Mouse (Mus musculus) left cerebral cortex, postnatal 36 days (tissue): Measurements from ENCODE around the gene Neurod2. TPM values are rescaled to one million over a fixed set of nuclear protein-coding genes. Genes with fewer than 3 reads are reported as not detected.

Source experiments
- DNase-seq, 2 experiments: peaks; one replicate each; pipeline ENCODE4 v3.0.0; 2021 to 2022; ENCODE audit warnings: low spot score in 2 of 2, mixed read lengths in 1 of 2
- intact Hi-C: fragments of 180-260 bp; cut with DNase I; formaldehyde crosslinking; loops from one replicate; pipeline ENCODE4 v1.15.1; 2025
- total RNA-seq, 2 experiments: library from RNA; stranded (reverse); gene quantifications; 2 replicates each; pipeline ENCODE4 v1.2.3; 2021

Gene Neurod2
- total RNA-seq, 2 experiments from 2014 or later = 65.2 to 77.3 TPM

DNA sequence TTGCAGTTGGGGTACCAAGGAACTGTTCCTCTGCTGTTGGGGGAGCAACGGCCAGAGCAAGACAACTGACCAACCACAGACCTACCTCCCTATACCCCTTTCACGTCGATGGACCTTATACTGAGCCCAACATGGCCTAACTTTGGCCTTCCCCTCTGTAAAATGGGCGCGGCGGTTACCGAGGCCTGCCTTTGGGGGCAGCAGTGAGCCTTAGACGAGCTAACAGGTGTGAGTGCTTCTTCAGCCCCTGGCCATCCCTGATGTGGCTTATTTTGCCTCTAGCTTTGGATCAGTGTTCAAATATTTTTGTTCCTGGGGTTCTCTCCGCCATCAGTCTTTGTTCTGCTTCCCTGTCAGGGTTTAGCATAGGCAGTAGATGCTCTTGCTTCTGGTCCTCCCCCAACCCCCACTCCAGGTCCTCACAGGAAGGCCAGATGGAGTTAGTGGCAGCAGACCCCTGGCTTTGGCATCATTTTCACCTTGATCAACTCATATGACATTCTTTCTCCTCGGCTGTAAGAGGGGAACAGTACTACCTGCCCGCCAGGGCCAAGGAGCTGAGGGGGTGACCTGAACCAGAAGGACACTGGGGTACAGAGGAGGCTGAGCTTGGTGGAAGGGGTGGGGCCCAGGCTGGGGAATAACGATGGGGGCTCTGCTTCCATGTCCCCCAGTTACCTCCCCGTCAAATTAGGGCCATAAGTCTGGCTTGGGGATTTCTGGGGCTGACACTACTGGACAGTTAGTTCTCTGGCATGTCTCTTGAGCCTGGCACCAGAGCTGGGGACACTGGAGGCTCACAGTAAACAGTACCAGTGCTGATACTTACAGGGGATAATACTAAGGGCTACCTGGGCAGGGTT lies 7.0 kb upstream of the Neurod2 start:
- intact Hi-C loops = loop anchor here (10.0 kb wide), 1 partner anchor 208 kb away; the partner anchor contains the start of gene Ikzf3
- no peak for DNase-seq

DNA sequence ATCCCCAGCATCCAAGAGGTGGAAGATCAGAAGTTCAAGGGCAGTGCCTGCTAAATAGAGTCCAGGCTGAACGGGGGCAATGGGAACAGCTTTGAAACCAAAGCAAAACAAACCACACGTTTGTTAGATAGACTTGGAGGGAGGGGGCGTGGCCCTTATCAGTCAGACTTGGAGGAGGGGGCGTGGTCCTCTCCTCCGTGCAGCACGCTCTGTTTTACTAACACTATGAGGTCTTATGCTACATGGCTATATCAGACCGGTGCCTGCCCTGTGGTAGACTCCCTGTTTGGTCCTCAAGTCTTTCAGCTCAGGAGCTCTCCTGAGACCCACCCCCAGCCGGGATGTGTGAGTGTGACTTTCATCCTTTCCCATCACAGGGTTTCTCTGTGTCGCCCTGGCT lies 5.8 kb upstream of the Neurod2 start:
- intact Hi-C loops = loop anchor here (10.0 kb wide), 1 partner anchor 210 kb away; the partner anchor contains the start of gene Ikzf3
- no peak for DNase-seq

DNA sequence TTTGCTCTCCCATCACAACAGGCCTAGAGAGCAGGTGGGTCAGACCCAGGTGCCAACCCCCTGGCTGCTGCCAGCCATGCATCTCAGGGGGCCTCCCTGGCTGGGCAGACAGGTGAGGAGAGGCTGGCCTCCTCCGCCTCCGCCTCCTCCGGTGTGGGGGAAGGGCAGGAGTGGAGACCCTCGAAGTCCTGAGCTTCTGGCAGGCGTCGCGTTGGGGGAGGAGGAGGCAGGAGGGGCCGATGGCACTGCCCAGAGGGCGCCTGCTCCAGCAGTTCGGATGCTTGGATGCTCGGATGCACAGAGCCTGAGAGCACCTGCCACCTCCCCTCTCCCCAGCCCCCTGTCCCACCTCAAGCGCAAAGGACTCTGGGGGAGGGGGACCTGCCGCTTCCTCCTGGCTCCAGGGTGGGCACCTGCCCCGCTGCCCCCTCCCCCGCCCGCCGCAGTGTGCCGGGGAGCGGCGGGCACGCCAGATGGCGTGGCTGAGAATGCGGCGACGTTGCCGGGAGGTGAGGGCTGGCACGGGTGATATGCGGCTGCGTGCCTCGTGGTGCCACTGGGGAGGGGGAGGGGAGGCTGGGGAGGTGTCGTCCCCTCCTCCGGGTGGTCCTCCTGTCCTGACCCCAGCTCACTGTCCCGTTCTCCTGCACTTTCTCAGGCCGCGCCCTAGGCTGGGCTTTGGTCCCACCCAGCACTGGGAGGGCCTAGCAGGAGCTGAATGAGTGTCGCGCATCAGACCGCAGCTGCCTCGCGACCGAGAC lies 4.7 kb upstream of the Neurod2 start:
- peak; percentile 50 to 65 for DNase-seq
- intact Hi-C loops = loop anchor here (10.0 kb wide), 1 partner anchor 211 kb away; the partner anchor contains the start of gene Ikzf3

GRCm38 (mm10) chr11:98333263-98333696 lies 3.8 kb upstream of the Neurod2 start:
- intact Hi-C loops = loop anchor here (10.0 kb wide), 1 partner anchor 212 kb away; the partner anchor contains the start of gene Ikzf3

DNA sequence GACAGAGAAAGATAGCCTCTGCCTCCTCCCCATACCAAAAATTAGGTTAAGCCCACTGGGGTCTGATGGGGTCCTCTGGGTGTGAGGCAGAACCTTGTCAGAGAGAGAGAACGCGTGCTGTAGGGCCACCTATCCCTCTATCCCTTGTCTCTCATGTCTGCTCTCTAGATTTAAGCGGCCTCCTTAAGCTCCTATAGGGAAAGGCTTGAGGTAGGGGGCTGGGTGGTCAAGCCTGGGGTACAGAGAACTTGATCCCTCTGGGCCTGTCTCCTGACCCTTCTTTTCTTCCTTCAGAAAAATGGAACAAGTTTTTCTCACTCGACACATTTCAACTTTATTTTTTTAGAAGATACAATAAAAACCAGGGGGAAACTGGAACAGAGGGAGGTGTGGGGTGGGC lies 3.4 kb upstream of the Neurod2 start:
- DNase-seq = no peak
- intact Hi-C loops = loop anchor here (10.0 kb wide), 1 partner anchor 212 kb away; the partner anchor contains the start of gene Ikzf3

More at GRCm38 (mm10) chr11:98333263-98333696, 3.8 kb upstream of the Neurod2 start:
- peak; percentile 52 to 67 for DNase-seq

DNA sequence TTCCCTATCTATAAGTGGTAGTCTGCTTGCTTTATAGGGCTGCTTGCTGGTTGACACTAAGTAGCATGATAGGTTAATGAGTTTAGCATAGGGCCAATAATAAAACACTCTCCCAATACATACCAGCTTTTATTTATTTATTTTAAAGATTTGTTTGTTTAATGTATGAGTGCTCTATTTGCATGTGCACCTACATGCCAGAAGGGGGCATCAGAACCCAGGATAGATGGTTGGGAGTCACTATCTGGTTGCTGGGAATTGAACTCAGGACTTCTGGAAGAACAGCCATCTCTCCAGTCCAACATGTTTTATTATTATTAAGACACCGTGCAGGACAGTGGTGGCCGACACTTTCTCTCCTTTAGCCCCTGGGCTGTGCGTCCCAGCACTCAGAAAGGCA lies 2.7 kb upstream of the Neurod2 start:
- no peak for DNase-seq
- intact Hi-C loops = loop anchor here (10.0 kb wide), 1 partner anchor 213 kb away; the partner anchor contains the start of gene Ikzf3

DNA sequence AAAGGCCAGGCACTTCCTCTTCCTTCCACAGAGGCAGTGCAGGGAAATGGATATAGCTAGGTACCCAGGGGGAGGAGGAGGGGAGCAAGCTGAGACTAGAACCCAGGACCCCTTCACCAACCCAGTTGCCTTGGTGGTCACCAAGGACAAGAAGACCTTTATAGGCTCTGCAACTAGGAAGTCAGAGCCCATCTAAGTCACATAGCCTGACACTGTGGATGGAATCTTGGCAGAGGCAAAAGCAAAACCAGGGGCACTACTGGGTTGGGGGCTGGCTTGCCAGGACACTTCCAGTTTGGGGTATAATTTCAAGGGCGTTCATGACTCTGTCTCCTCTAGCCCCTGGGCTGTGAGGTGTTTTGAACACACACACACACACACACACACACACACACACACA lies 2.0 kb upstream of the Neurod2 start:
- DNase-seq = no peak
- intact Hi-C loops = loop anchor here (10.0 kb wide), 1 partner anchor 213 kb away; the partner anchor contains the start of gene Ikzf3

DNA sequence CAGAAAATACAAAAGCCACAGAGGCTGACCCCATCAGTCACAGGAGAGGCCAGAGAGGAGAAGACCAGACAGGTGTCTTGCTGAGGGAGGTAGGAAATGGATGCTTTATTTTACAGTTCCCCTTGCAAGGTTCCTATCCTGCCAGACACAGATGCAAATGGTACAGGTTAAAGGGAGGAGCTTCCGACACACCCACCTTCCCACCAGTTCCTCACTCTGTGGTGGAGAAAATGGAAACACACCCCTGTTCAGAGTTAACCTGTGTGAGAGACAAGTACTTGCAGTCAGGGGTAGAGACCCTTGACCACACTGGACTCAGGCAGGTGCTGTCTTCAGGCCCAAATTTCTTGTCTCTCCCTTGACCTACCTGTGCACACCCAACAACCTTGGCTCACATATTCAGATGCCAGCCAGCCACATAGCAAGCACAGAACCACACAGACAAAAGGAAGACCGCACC lies 1.3 kb upstream of the Neurod2 start:
- intact Hi-C loops = loop anchor here (10.0 kb wide), 1 partner anchor 214 kb away; the partner anchor contains the start of gene Ikzf3
- no peak for DNase-seq

DNA sequence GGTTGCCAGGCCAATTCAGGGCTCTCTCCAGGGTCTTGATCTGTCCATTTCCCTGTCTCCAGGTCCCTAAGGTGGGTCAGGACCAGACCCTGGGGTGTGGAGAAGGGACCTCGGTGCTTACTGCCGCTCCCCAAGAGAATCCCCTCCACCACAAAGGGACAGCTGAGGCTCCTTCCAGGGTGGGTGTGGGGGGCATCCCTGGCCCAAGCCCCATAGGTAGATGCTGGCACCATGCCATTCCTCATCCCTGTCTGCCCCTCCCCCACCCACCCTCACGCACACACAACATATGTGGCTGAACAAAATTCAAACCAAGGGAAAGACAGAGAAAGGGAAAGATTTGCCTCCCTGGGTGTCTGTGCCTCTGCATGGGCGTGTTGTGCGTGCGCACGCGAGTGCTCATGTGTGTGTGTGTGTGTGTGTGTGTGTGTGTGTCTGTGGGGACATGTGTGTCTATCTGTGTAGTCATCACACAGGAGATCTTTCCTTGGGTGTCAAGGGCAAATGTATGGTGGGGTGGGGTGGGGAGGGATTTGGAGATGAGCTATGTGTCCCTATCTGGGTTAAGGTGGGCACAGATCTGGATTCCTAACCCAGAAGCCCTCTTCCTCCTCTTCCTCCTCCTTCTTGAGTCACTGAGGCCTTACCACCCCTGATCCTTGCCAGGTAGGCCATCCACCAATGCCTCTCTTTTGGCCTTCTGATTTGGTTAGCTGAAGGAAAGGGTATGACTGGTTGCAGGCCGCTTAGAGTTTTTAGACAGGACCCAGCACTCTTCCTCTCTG lies 704 bp upstream of the Neurod2 start:
- peak in 1 of 2 experiments; percentile 46 for DNase-seq

GRCm38 (mm10) chr11:98328371-98329069 lies 928 bp downstream of the Neurod2 start:
- DNase-seq = peak; percentile 55 to 69
- intact Hi-C loops = no loop called here

More for the DNA sequence above, 704 bp upstream of the Neurod2 start:
- intact Hi-C loops = loop anchor here (10.0 kb wide), 1 partner anchor 215 kb away; the partner anchor contains the start of gene Ikzf3

DNA sequence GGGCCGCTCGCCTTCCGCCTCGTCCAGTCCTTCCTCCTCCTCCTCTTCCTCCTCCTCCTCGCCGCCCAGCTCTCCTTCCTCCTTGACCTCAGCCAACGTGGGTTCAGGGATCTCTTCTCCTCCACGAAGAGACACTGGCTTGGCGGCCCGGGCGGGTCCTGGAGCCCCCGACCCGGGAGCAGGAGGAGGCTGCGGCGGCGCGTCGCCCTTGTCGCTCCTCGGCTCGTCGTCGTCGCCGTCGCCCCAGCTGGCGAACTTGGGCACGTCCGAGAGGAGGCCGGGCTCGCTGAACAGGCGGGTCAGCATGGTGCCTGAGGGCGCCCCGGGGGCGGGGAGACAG lies 1.4 kb downstream of the Neurod2 start:
- intact Hi-C loops = no loop called here
- DNase-seq = peak in 1 of 2 experiments; percentile 55

- peak; percentile 53 to 63 for DNase-seq
- intact Hi-C loops = no loop called here
Observed at GRCm38 (mm10) chr11:98327136-98328030, 2.1 kb downstream of the Neurod2 start.

- intact Hi-C loops = no loop called here
- DNase-seq = no peak
Observed at GRCm38 (mm10) chr11:98326741-98327135, 2.7 kb downstream of the Neurod2 start.

DNA sequence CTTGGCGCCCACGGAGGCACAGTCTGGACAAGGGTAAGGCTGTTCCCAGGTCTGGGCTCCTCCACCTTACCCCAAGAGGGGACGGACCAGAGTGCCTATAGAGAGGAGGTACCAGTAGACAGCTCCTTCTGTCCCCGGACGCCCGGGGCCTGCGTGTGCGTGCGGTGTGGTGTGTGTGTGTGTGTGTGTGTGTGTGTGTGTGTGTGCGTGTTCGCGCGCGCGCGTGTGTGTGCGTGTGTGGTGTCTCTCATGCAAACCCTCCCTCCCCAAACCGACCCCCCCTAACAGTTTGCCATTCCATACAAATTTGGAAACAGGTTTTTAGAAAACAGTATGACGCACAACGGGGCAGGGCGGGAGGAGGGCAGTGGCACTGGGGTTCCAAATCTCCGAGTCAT lies 3.6 kb downstream of the Neurod2 start:
- intact Hi-C loops = no loop called here
- no peak for DNase-seq

GRCm38 (mm10) chr11:98325191-98325820 lies 4.1 kb downstream of the Neurod2 start:
- intact Hi-C loops = no loop called here
- no peak for DNase-seq

DNA sequence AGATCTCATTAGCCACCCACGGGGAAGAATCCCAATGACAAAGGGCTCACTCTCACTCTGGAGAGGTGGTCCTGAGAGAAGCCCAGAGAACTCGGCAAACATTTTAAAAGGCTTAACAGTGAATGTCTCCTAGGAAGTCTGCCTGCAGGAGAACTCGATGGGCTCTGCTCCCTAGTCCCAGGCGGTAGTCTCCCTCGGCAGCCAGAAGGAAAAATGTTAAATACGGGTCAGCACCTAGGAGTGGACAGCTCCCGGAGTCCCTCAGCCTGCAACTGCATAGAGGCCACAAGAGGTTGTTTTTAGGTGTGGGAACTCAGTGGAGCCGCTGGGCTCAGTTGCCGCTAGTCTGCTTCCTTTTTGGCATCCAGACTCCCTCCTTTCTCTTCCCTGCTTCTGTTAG lies 5.5 kb downstream of the Neurod2 start:
- intact Hi-C loops = no loop called here
- no peak for DNase-seq
